Mouse (Mus musculus) adrenal gland, postnatal 4 days (tissue): ENCODE measurements around the gene C330021F23Rik. TPM values are rescaled to one million over a fixed set of nuclear protein-coding genes. Genes with fewer than 3 reads are reported as not detected.
"Not testable (repeated sequence)": the region's sequence is repeated elsewhere in the genome, so short reads cannot be mapped to it uniquely, and the experiment has no call there.

Source experiments
- DNase-seq, 2 experiments: peaks; one replicate each; pipeline ENCODE4 v3.0.0; 2021 to 2022; ENCODE audit warnings: low spot score in 2 of 2, mixed read lengths in 2 of 2
- long read RNA-seq, 2 experiments: library from polyadenylated mRNA; stranded (forward); transcript quantifications; one replicate each; pipeline ENCODE4 v2.0.0; 2021
- total RNA-seq, 2 experiments: library from RNA; stranded (reverse); gene quantifications; 2 replicates each; pipeline ENCODE4 v1.2.3; 2021

C330021F23Rik gene
- total RNA-seq = under 1 TPM; 0.34 to 0.50 TPM
- long read RNA-seq, experiment 1, partial matches to known transcripts = 0 of 2 reads
- long read RNA-seq, experiment 1, other reads (novel, unspliced or antisense) = 2 of 2 reads
- long read RNA-seq, experiment 2 = 0 reads

- no peak for DNase-seq
Measured at GRCm38 (mm10) chr8:3567641-3568371, at the start of gene C330021F23Rik. Gene C330021F23Rik, plus strand, starts transcription at chr8:3567990.

GRCm38 (mm10) chr8:3522007-3522697 is 45.6 kb upstream of the C330021F23Rik start:
- no peak for DNase-seq

- DNase-seq = no peak
Measured at GRCm38 (mm10) chr8:3530816-3531215, 37.0 kb upstream of the C330021F23Rik start.

- no peak for DNase-seq
Measured at GRCm38 (mm10) chr8:3531936-3532335, 35.9 kb upstream of the C330021F23Rik start.

GRCm38 (mm10) chr8:3536053-3536841 is 31.5 kb upstream of the C330021F23Rik start:
- DNase-seq = no peak

GRCm38 (mm10) chr8:3536940-3537339 is 30.9 kb upstream of the C330021F23Rik start:
- no peak for DNase-seq

- no peak for DNase-seq
Measured at GRCm38 (mm10) chr8:3537666-3538065, 30.1 kb upstream of the C330021F23Rik start.

GRCm38 (mm10) chr8:3539146-3539545 is 28.6 kb upstream of the C330021F23Rik start:
- no peak for DNase-seq

GRCm38 (mm10) chr8:3540076-3540475 is 27.7 kb upstream of the C330021F23Rik start:
- DNase-seq = no peak

GRCm38 (mm10) chr8:3546511-3546910 is 21.3 kb upstream of the C330021F23Rik start:
- DNase-seq = no peak

GRCm38 (mm10) chr8:3552240-3552639 is 15.6 kb upstream of the C330021F23Rik start:
- no peak for DNase-seq

GRCm38 (mm10) chr8:3556114-3556513 is 11.7 kb upstream of the C330021F23Rik start:
- no peak for DNase-seq

GRCm38 (mm10) chr8:3568378-3568777 is 588 bp downstream of the C330021F23Rik start:
- no peak for DNase-seq

- no peak for DNase-seq
Measured at GRCm38 (mm10) chr8:3569784-3570183, 2.0 kb downstream of the C330021F23Rik start.

GRCm38 (mm10) chr8:3574546-3574945 is 6.8 kb downstream of the C330021F23Rik start:
- DNase-seq = no peak

GRCm38 (mm10) chr8:3576211-3576960 is 8.6 kb downstream of the C330021F23Rik start:
- DNase-seq = no peak

GRCm38 (mm10) chr8:3579390-3580364 is 11.9 kb downstream of the C330021F23Rik start:
- no peak for DNase-seq

- DNase-seq = not testable (repeated sequence)
Measured at GRCm38 (mm10) chr8:3581961-3582360, 14.2 kb downstream of the C330021F23Rik start.

GRCm38 (mm10) chr8:3586452-3586851 is 18.7 kb downstream of the C330021F23Rik start:
- DNase-seq = no peak

- no peak for DNase-seq
Measured at GRCm38 (mm10) chr8:3586993-3587390, 19.2 kb downstream of the C330021F23Rik start, which contains the start of gene Camsap3. Gene Camsap3, plus strand, starts transcription at chr8:3587293.
